Mouse (Mus musculus): ENCODE measurements at regions not wholly inside any gene's neighbourhood (a gene's known extent, or its start where the extent isn't known, plus 50 kb on each side); places are given as distances from the start of the nearest gene placed in this dataset.

DNA sequence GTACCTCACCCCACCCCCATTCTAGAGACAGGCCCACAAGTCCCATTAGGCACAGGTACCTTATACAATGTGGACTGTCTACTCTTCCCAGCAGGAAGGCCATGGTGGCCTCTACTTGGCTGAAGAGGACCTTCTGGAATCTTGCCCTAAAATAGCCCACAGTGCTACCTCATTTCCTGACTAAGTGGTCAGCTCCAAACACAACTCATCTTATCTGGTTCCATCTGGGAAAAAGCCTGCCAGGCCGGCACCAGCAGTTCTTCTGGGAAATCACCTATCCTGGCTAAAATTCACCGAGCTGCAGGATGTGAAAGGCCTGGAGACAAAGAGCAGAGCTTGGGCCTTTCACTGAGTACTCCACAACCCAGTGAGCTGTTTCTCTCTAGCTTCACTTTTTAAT, 84.9 kb upstream of the Ccnd1 start:
- ATAC-seq (no peak), DNase-seq (ENCODE audit: low spot score) (no peak)
- Histone ChIP-seq H3K27ac (no peak overlapping the region), H3K36me3 (ENCODE audit: insufficient read depth, low read length) (no peaks in the 10 kb centered on the region), H3K27me3 (ENCODE audit: insufficient read depth, low read length) (no peaks in the 10 kb centered on the region), H3K4me1 (ENCODE audit: insufficient read depth, low read length) (no peaks in the 10 kb centered on the region), H3K9me3 (ENCODE audit: low read length) (no peaks in the 10 kb centered on the region), H3K9ac (replicated peaks; ENCODE audit: low read length) (no peak overlapping the region), H3K4me2 (ENCODE audit: low read depth, low read length) (no peak overlapping the region), H3K4me3 (ENCODE audit: low read length) (no peak overlapping the region)
- TF ChIP-seq CTCF (IDR thresholded peaks at IDR 0.05; ENCODE audit: low read depth): no peak
- WGBS: 91% methylated on average over 2 of the region's 2 CpGs

DNA sequence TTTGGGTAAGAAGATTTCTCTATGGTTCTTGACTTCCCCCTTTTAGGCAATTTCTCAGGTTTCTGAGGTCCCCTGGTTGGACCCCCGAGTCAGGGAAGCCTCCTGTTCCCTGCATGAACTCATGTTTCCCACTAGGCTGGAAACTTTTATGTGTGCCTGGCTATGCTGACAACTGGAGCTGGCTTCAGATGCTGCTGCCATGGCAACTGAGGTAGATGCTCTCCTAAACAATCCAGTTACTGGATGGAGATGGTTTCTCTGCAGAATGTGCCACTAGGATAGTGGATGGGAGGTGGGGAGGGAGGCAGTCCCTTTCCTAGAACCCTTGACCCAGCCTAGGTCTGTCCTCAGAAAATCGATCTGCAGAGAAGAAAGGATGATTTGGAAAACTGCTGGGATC, 79.4 kb upstream of the Ccnd1 start:
- DNase-seq (ENCODE audit: low spot score): peak; percentile 36

DNA sequence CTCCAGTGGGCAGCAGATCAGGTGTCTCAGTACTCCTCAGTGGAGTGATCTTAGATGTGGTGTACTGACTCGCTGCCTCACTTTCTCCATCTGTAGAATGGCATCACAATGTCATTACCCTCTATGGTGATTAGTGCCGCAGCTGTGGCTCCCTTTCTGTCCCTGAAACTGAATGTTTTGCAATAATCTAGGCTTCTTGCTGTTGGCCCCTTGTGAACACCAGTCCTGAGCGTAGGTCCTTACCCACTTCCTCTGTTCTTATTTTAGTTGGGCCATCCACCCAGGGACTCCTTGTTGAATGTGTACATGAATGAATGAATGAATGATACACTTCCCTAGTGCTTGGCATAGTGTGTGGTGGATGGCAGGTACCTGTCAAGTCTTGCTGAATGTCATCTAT, 78.4 kb upstream of the Ccnd1 start:
- ATAC-seq: no peak

More for the DNA sequence above, 79.4 kb upstream of the Ccnd1 start:
- H3K4me2 ChIP-seq (ENCODE audit: low read depth, low read length): no peak overlapping the region
- H3K9ac ChIP-seq (replicated peaks; ENCODE audit: low read length): no peak overlapping the region
- H3K27ac ChIP-seq: no peak overlapping the region
- TF ChIP-seq CTCF (IDR thresholded peaks at IDR 0.05; ENCODE audit: low read depth): no peak
- no peaks in the 10 kb centered on the region for H3K9me3 ChIP-seq (ENCODE audit: low read length)
- H3K27me3 ChIP-seq (ENCODE audit: insufficient read depth, low read length): no peaks in the 10 kb centered on the region
- H3K4me1 ChIP-seq (ENCODE audit: insufficient read depth, low read length): 0 out of 2 replicates have a peak, but pooled peaks cover 3% of the 10 kb centered on the region
- 64% methylated on average over 2 of the region's 2 CpGs for WGBS
- ATAC-seq: no peak
- H3K36me3 ChIP-seq (ENCODE audit: insufficient read depth, low read length): no peaks in the 10 kb centered on the region
- no peak overlapping the region for H3K4me3 ChIP-seq (ENCODE audit: low read length)

DNA sequence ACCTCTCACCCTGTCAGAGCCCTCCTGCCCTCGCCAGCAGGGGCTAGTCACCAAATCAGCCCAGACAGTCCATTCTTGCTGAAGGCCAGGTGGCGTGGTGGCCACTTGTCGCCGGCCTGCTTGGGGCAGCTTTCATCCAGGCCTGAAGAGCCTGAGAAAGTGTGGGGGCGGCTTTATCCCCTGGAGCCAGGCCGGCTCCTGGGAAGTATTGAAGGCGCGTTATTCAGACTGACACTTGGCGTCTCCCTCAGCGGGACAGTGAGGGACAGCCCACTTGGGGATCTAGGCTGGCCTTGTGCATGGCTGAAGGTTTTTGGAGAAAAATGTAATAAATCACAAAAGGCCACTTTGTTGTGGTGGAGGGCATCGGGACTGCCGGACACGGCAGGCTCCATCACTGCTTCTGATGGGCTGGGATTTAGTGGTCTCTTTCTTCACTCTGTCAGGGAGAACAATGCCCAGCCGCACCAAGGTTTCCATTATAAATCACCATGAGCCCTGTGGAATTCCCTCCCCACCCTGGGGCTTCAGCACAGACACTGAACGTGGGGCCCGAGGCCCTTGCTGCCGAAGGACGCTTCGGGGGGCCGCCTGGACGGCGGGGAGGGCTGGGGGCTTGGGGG, 75.8 kb upstream of the Ccnd1 start:
- 0 out of 2 replicates have a peak, but pooled peaks cover 3% of the 10 kb centered on the region for H3K4me1 ChIP-seq (ENCODE audit: insufficient read depth, low read length)
- WGBS: 18% methylated on average over 22 of the region's 22 CpGs
- no peaks in the 10 kb centered on the region for H3K9me3 ChIP-seq (ENCODE audit: low read length)
- no peak overlapping the region for H3K4me3 ChIP-seq (ENCODE audit: low read length)
- H3K9ac ChIP-seq (replicated peaks; ENCODE audit: low read length): no peak overlapping the region
- ATAC-seq (no peak), DNase-seq (ENCODE audit: low spot score) (no peak)
- H3K27ac ChIP-seq: no peak overlapping the region
- H3K36me3 ChIP-seq (ENCODE audit: insufficient read depth, low read length): no peaks in the 10 kb centered on the region
- no peaks in the 10 kb centered on the region for H3K27me3 ChIP-seq (ENCODE audit: insufficient read depth, low read length)
- TF ChIP-seq CTCF (IDR thresholded peaks at IDR 0.05; ENCODE audit: low read depth): no peak
- no peak overlapping the region for H3K4me2 ChIP-seq (ENCODE audit: low read depth, low read length)

More for the DNA sequence above, 78.4 kb upstream of the Ccnd1 start:
- no peak for DNase-seq (ENCODE audit: low spot score)
- TF ChIP-seq CTCF (IDR thresholded peaks at IDR 0.05; ENCODE audit: low read depth): no peak
- H3K9ac ChIP-seq (replicated peaks; ENCODE audit: low read length): no peak overlapping the region
- no peaks in the 10 kb centered on the region for H3K27me3 ChIP-seq (ENCODE audit: insufficient read depth, low read length)
- H3K4me1 ChIP-seq (ENCODE audit: insufficient read depth, low read length): 0 out of 2 replicates have a peak, but pooled peaks cover 3% of the 10 kb centered on the region
- no peaks in the 10 kb centered on the region for H3K36me3 ChIP-seq (ENCODE audit: insufficient read depth, low read length)
- no peak overlapping the region for H3K4me3 ChIP-seq (ENCODE audit: low read length)
- no peak overlapping the region for H3K27ac ChIP-seq
- H3K4me2 ChIP-seq (ENCODE audit: low read depth, low read length): no peak overlapping the region
- 85% methylated on average over 3 of the region's 3 CpGs for WGBS
- no peaks in the 10 kb centered on the region for H3K9me3 ChIP-seq (ENCODE audit: low read length)

DNA sequence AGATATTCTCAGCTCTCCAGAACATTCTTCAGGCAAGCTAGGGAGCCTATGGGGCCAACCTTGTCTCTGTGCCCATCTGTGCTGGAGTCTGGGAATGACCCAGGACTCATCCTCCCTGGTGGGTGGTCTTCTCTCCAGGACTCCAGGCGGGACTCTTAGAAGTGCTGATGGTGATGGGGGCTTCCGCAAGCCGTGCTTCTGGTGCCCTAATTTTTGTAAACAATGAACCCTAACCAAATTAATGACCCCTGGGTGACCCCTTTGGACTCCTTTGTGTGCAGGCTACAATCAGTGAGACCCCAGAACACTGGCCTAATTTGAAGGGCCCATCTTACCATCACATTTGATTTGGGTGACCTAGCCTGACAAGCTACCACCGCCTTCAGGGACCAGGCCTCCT, 71.0 kb upstream of the Ccnd1 start:
- no peak for DNase-seq (ENCODE audit: low spot score)
- 62% methylated on average over 4 of the region's 4 CpGs for WGBS
- Histone ChIP-seq H3K27me3 (ENCODE audit: insufficient read depth, low read length) (no peaks in the 10 kb centered on the region), H3K27ac (no peak overlapping the region), H3K9ac (replicated peaks; ENCODE audit: low read length) (no peak overlapping the region), H3K4me1 (ENCODE audit: insufficient read depth, low read length) (0 out of 2 replicates have a peak, but pooled peaks cover 3% of the 10 kb centered on the region), H3K9me3 (ENCODE audit: low read length) (no peaks in the 10 kb centered on the region), H3K4me3 (ENCODE audit: low read length) (no peak overlapping the region), H3K4me2 (ENCODE audit: low read depth, low read length) (no peak overlapping the region), H3K36me3 (ENCODE audit: insufficient read depth, low read length) (no peaks in the 10 kb centered on the region)
- no peak for ATAC-seq
- no peak for TF ChIP-seq CTCF (IDR thresholded peaks at IDR 0.05; ENCODE audit: low read depth)

DNA sequence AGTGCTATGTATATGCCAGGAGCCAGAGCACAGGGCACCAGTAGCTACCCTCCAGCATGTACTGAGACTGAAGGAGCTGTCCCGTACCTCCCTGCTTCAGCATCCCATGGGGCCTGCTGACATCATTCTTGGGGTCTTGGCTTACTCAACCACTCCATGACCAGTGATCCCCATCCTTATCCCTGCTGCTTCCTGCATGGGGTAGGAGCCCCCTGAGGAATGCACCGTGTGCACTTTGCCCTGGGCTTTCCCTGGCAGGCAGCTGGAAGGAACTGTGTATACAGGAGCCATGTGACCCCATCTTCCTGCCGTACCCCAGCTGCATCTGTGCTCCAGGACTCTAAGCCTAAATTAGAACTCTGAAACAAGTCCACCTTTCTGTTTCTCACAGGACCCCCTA, 70.3 kb upstream of the Ccnd1 start:
- 61% methylated on average over 3 of the region's 3 CpGs for WGBS

DNA sequence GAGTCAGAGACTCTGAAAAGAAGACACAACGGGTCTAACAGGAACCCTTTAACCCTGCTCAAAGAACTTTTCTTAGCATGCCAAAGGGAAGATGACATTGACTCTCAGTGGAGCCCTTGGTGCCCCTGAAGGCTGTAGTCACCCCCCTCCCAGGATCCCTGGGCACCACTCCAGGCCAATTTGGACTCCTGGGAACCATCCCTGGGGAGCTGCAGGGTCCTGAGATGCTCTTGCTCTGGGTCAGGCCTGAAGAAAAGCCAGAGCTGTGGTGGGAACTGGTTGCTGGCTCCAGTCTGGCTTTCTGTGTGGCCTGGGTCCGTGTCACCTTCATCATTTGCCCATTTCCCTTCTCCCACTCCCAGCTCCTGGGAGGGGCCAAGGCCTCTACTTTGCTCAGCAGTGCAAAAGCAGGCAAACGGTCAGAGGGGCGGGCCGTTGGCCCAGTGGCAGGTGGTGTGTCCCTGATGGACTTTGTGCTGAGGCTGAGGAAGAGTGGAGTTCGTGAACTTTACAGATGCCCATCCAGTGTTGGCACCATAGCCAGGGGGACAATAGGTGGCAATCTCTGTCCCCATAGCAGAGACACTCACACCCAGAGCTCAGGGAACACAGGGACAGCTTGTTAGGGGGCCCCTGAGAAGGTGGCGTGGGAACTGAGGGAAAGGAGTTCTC, 69.1 kb upstream of the Ccnd1 start:
- Histone ChIP-seq H3K36me3 (ENCODE audit: insufficient read depth, low read length) (no peaks in the 10 kb centered on the region), H3K4me2 (ENCODE audit: low read depth, low read length) (no peak overlapping the region), H3K4me3 (ENCODE audit: low read length) (no peak overlapping the region), H3K4me1 (ENCODE audit: insufficient read depth, low read length) (no peaks in the 10 kb centered on the region), H3K9me3 (ENCODE audit: low read length) (no peaks in the 10 kb centered on the region), H3K27me3 (ENCODE audit: insufficient read depth, low read length) (no peaks in the 10 kb centered on the region), H3K9ac (replicated peaks; ENCODE audit: low read length) (no peak overlapping the region), H3K27ac (no peak overlapping the region)
- DNase-seq (ENCODE audit: low spot score) (no peak), ATAC-seq (no peak)
- WGBS: 68% methylated on average over 7 of the region's 7 CpGs
- no peak for TF ChIP-seq CTCF (IDR thresholded peaks at IDR 0.05; ENCODE audit: low read depth)

More for the DNA sequence above, 70.3 kb upstream of the Ccnd1 start:
- ATAC-seq (no peak), DNase-seq (ENCODE audit: low spot score) (no peak)
- no peak overlapping the region for H3K4me3 ChIP-seq (ENCODE audit: low read length)
- TF ChIP-seq CTCF (IDR thresholded peaks at IDR 0.05; ENCODE audit: low read depth): no peak
- no peaks in the 10 kb centered on the region for H3K36me3 ChIP-seq (ENCODE audit: insufficient read depth, low read length)
- no peaks in the 10 kb centered on the region for H3K9me3 ChIP-seq (ENCODE audit: low read length)
- H3K27ac ChIP-seq: no peak overlapping the region
- H3K27me3 ChIP-seq (ENCODE audit: insufficient read depth, low read length): no peaks in the 10 kb centered on the region
- H3K9ac ChIP-seq (replicated peaks; ENCODE audit: low read length): no peak overlapping the region
- H3K4me1 ChIP-seq (ENCODE audit: insufficient read depth, low read length): no peaks in the 10 kb centered on the region
- H3K4me2 ChIP-seq (ENCODE audit: low read depth, low read length): no peak overlapping the region
